Mouse (Mus musculus) liver, embryonic 14.5 days (tissue): Measurements from ENCODE around the gene Fsd2. TPM values are rescaled to one million over a fixed set of nuclear protein-coding genes. Genes with fewer than 3 reads are reported as not detected.

Source experiments
- ATAC-seq: fragments of 200-750 bp; cut with Nextera tagmentation; 2 replicates; pipeline ENCODE4 v1.8.0; 2017; ENCODE audit warnings: moderate number of reproducible peaks, mild to moderate bottlenecking, moderate library complexity; ENCODE audit not compliant: insufficient read depth
- DNase-seq, 3 experiments: peaks; one replicate each; pipeline ENCODE4 v3.0.0-alpha.2; 2012 to 2013; ENCODE audit warnings: low read depth in 3 of 3, low spot score in 3 of 3
- H3K27ac ChIP-seq: fragments of 300-500 bp; sonication (generic); 2 replicates; pipeline ENCODE4 v1.5.1; 2014; ENCODE audit warnings: moderate library complexity, mild to moderate bottlenecking, control low read depth, inconsistent platforms
- H3K27me3 ChIP-seq: fragments of 300-500 bp; sonication (generic); 2 replicates; pipeline ENCODE4 v1.6.1; 2014; ENCODE audit warnings: mild to moderate bottlenecking, low read length, moderate library complexity; ENCODE audit not compliant: control insufficient read depth, insufficient read depth
- H3K36me3 ChIP-seq: fragments of 300-500 bp; sonication (generic); replicated peaks from 2 replicates; pipeline ENCODE4 v1.6.1; 2014; ENCODE audit warnings: low read depth; ENCODE audit not compliant: control insufficient read depth, insufficient read depth
- H3K4me1 ChIP-seq, 2 experiments: fragments of 200-500 bp in 1 of 2; fragments of 300-500 bp in 1 of 2; sonication (generic) in 1 of 2; replicated peaks; 2 replicates each; pipeline ENCODE4 v1.6.1; 2012 to 2014; ENCODE audit warnings: antibody characterized with exemption in 1 of 2, inconsistent platforms in 1 of 2, low read length in 1 of 2; ENCODE audit not compliant: control insufficient read depth in 2 of 2, insufficient read depth in 2 of 2
- H3K4me2 ChIP-seq: fragments of 300-500 bp; sonication (generic); 2 replicates; pipeline ENCODE4 v1.6.1; 2014; ENCODE audit warnings: low read depth, mild to moderate bottlenecking, control low read depth, moderate library complexity
- H3K4me3 ChIP-seq, 2 experiments: fragments of 200-500 bp in 1 of 2; fragments of 300-500 bp in 1 of 2; sonication (generic) in 1 of 2; 2 replicates each; pipeline ENCODE4 v1.5.1; 2012 to 2014; ENCODE audit warnings: low read depth in 2 of 2, low read length in 2 of 2, mild to moderate bottlenecking in 2 of 2, control low read depth in 1 of 2, inconsistent platforms in 1 of 2, moderate library complexity in 1 of 2; ENCODE audit not compliant: insufficient read depth in 1 of 2
- H3K9ac ChIP-seq: fragments of 300-500 bp; sonication (generic); replicated peaks from 2 replicates; pipeline ENCODE4 v1.6.1; 2014; ENCODE audit warnings: mild to moderate bottlenecking, control low read depth, moderate library complexity
- H3K9me3 ChIP-seq: fragments of 300-500 bp; sonication (generic); 2 replicates; pipeline ENCODE4 v1.6.1; 2016; ENCODE audit warnings: low read length, mixed read lengths; ENCODE audit not compliant: control insufficient read depth
- CTCF ChIP-seq: IDR thresholded peaks from 2 replicates; pipeline ENCODE4 v1.5.1; 2016; ENCODE audit warnings: antibody characterized with exemption, low read depth, control low read depth
- EP300 ChIP-seq: IDR thresholded peaks from 2 replicates; pipeline ENCODE4 v1.6.1; 2016; ENCODE audit warnings: antibody characterized with exemption, low read depth
- whole genome bisulfite sequencing: fragments of 180-500 bp; shearing (Covaris S2); extraction: QIAGEN DNeasy Blood & Tissue Kit; methylation state at CpG from one replicate; pipeline ENCODE4 v1.1.7; 2014; ENCODE audit not compliant: insufficient replicate concordance; 5-methylcytosine and 5-hydroxymethylcytosine counted together
- polyA plus RNA-seq, 2 experiments: library from polyadenylated mRNA; depleted of rRNA in 1 of 2; stranded (reverse) in 1 of 2; unstranded in 1 of 2; fragments of >200 nt; fragmentation: Nextera tagmentation in 1 of 2; extraction: Ambion mirVana in 1 of 2; gene quantifications; 2 replicates each; pipeline versions ENCODE4 v1.2.1 to v1.2.3; 2012 to 2014

Gene Fsd2
- polyA plus RNA-seq, 2 experiments, result 0.08 to 0.19 TPM

DNA sequence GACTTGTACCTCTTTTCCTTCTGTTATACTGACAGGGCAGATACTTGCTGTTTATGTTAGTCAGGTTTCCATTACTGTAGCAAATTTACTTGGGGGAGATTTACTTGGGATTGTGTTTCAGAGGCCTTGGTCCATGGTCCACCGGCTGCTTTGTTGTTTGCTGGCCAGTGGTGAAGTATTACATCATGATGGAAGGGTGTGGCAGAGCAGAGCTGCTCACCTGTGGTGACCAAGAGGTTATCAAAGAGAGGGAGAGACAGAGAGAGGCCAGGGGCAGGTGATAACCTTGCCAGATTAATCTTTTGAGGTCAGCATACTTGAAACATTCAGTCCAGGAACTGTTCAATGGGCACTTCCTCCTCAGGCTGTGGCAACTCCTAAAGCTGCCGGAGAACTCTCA, 65.7 kb downstream of the Fsd2 start:
- TF ChIP-seq EP300 (no peak), CTCF (no peak)
- Histone ChIP-seq H3K27me3 (no peaks in the 10 kb centered on the region), H3K36me3 (no peaks in the 10 kb centered on the region), H3K4me2 (no peak overlapping the region), H3K4me1 (no peaks in the 10 kb centered on the region; a peak in 1 of 4 replicates), H3K9ac (no peak overlapping the region), H3K27ac (no peak overlapping the region), H3K4me3 (no peak overlapping the region), H3K9me3 (no peaks in the 10 kb centered on the region)
- WGBS, result 62% methylated on average over 2 of the region's 2 CpGs
- DNase-seq (no peak), ATAC-seq (no peak)

DNA sequence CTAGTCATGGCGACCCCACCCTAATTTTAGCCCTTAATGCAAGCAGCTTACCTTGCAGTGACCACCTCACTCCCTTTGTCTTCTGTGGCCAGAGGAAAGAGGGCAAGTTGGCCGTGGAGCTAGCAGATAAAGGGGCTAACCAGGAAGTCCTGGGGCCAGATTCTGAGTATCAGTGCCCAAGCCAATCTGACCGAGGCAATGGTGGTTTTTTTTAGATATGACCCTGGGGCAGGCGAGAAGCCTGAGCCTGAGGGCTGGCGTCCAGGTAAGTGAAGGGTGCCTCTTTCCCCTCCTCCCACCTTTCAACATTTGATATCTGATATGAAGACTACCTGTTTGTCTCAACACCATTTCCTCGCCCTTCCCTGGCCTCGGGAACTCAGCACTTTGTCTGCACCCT, 68.6 kb downstream of the Fsd2 start, which contains the start of gene BC048679:
TSS of gene BC048679 (minus strand) at position 101 of the 400 bp plus-strand sequence.
- ATAC-seq (no peak), DNase-seq (no peak)
- no peaks in the 10 kb centered on the region; a peak in 1 of 4 replicates for H3K4me1 ChIP-seq
- no peak within 1 kb of the TSS for H3K4me3 ChIP-seq
- H3K36me3 ChIP-seq, result no peaks in the 10 kb centered on the region
- TF ChIP-seq CTCF (no peak), EP300 (no peak)
- WGBS, result 35% methylated on average over 7 of the region's 7 CpGs
- H3K27me3 ChIP-seq, result peaks cover 11% of the 10 kb centered on the region
- no peak within 1 kb of the TSS for H3K27ac ChIP-seq
- H3K4me2 ChIP-seq, result no peak within 1 kb of the TSS
- no peaks in the 10 kb centered on the region for H3K9me3 ChIP-seq
- no peak within 1 kb of the TSS for H3K9ac ChIP-seq

DNA sequence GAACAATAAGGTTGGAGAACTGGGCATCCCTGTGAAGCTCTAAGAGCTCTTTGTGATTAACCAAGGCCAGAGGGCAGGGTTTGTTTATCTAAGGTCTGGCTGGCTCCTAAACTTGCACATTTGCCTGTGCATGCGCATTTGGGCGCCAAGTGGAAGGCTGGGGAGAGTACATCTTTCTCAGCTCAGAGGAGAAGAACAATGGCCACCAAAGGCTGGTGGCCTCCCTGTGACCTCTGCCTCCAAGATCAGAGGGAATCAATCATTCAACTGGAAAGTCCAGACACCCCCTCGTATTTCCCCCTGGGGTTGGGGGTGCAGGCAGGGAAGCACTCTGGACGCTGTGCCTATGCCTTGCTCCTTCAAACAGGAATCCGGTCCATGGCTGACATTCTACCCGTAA, 69.6 kb downstream of the Fsd2 start:
- DNase-seq, result no peak
- no peak for ATAC-seq
- Histone ChIP-seq H3K9me3 (no peaks in the 10 kb centered on the region), H3K4me1 (no peaks in the 10 kb centered on the region; a peak in 1 of 4 replicates), H3K4me2 (no peak overlapping the region), H3K36me3 (no peaks in the 10 kb centered on the region), H3K27ac (no peak overlapping the region), H3K9ac (no peak overlapping the region), H3K27me3 (peaks cover 20% of the 10 kb centered on the region), H3K4me3 (no peak overlapping the region)
- 40% methylated on average over 6 of the region's 6 CpGs for WGBS
- TF ChIP-seq CTCF (no peak), EP300 (no peak)

DNA sequence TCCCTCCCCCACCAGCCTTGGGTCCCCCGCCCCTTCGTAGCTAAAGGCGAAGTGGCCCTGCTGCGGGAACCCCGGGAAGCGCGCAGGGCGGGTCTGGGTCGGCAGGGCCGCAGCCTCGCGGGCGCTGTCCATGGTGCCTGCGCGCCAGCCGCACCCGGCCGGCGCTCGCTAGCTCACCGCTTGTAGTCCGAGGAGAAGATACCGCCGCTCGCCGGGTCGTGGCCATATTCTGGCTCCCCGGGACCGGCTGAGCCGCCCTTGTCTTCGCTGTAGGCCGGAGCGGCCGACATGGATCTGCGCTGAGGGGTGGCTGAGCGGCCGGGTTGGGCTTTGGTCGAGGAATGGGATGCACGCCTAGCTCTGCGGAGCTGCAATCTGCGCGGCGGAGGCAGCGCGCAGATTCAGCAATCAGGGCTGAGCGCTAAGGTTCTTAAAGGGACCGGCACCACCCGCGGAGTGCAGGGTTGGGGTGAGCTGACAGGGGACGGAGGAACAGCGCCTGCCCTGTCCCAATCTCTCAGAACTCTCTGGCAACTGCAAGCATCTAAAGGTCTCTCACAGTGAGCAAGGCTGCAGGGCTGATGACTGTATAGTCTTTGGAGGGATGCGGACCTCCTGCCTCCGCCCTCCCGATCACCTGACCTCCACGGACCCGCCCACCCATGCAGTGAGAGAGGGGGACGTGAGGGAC, 73.3 kb downstream of the Fsd2 start, which contains the start of gene Ap3b2:
TSS of gene Ap3b2 (minus strand) at position 595 of the 691 bp plus-strand sequence.
- Histone ChIP-seq H3K4me3 (peak within 1 kb of the TSS; percentile 17 to 36; a peak in 3 of 4 replicates), H3K9ac (no peak within 1 kb of the TSS), H3K36me3 (no peaks in the 10 kb centered on the region), H3K4me2 (peak within 1 kb of the TSS; percentile 21), H3K27me3 (peaks cover 20% of the 10 kb centered on the region), H3K27ac (no peak within 1 kb of the TSS), H3K4me1 (no peaks in the 10 kb centered on the region), H3K9me3 (no peaks in the 10 kb centered on the region)
- DNase-seq (peak in 1 of 3 experiments; percentile 4), ATAC-seq (no peak)
- WGBS, result 1% methylated on average over 56 of the region's 57 CpGs
- TF ChIP-seq EP300 (no peak), CTCF (no peak)

DNA sequence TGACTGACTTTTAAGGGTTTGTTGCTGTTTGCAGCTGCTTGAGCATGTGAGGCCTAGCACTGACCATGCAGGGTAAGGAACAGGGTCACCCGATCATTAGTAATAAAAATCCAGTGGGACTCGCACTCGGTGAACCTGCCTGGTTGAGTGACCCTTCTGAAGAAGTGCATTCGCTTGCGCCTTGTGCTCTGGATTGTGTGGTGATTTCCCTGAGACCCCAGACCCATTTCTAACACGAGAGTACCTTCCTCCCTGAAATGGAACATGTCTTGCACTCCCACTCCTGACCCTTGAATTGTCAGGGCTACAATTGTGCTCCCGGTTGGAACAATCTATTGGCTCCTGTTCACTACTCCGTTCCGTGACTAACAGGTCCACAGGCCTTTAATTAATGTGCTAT, 74.1 kb downstream of the Fsd2 start:
- Histone ChIP-seq H3K27me3 (peaks cover 20% of the 10 kb centered on the region), H3K9me3 (no peaks in the 10 kb centered on the region), H3K4me1 (no peaks in the 10 kb centered on the region), H3K4me2 (no peak overlapping the region), H3K9ac (no peak overlapping the region), H3K4me3 (no peak overlapping the region), H3K27ac (no peak overlapping the region), H3K36me3 (no peaks in the 10 kb centered on the region)
- DNase-seq (no peak), ATAC-seq (no peak)
- 49% methylated on average over 9 of the region's 9 CpGs for WGBS
- TF ChIP-seq CTCF (no peak), EP300 (no peak)
